Mouse (Mus musculus) lung, postnatal 0 days (tissue): ENCODE data around the gene F12.
A peak's percentile ranks its signal among the peaks of the same experiment; 100 is the strongest.

ENCODE experiments used
- CTCF ChIP-seq: IDR thresholded peaks from 2 replicates; pipeline ENCODE4 v1.5.1; 2016; ENCODE audit warnings: antibody characterized with exemption, mild to moderate bottlenecking
- EP300 ChIP-seq: IDR thresholded peaks from 2 replicates; pipeline ENCODE4 v1.6.1; 2016; ENCODE audit warnings: antibody characterized with exemption, mild to moderate bottlenecking, control low read depth

GRCm38 (mm10) chr13:55420933-55421800, 5.4 kb downstream of the F12 start:
- TF ChIP-seq CTCF (peak; percentile 88), EP300 (no peak)
